Mouse (Mus musculus): Measurements from ENCODE around the gene Borcs8.

GRCm38 (mm10) chr8:70139026-70139857 lies at the start of gene Borcs8, which contains the start of the genes Rfxank and Mef2b:
- TF ChIP-seq GATA1 (IDR thresholded peaks at IDR 0.05; ENCODE audit: borderline replicate concordance, low read length) (no peak), FLI1 (IDR thresholded peaks at IDR 0.05; ENCODE audit: low read length) (no peak)

All from megakaryocyte, embryonic 14.5 days (primary cell).